43 mouse cellular contexts compared by ENCODE assay signal in genomic region chr17:56833381-56833780, GRCm38 (mm10). TPM values are rescaled to one million over a fixed set of nuclear protein-coding genes. Genes with fewer than 3 reads are reported as not detected.
"Had no signal": no experiment of that assay in that cellular context is flagged by ENCODE, and none has a peak within 500 bp of the region (broad histone marks: within the 10 kb centered on the region; RNA-seq: fewer than 3 reads in every experiment).

No protein-coding gene starts in this region.

- H3K27me3 ChIP-seq: intestine, embryonic 15.5 days had no signal

- ATAC-seq: hindbrain, embryonic 16.5 days; inflammation-experienced regulatory T-cells, adult 6 months; intestine, embryonic 15.5 days; liver, embryonic 12.5 days had no signal

- H3K4me2 ChIP-seq: heart, embryonic 12.5 days; hindbrain, embryonic 12.5 days; hindbrain, embryonic 14.5 days; intestine, embryonic 15.5 days; kidney, embryonic 15.5 days; limb, embryonic 13.5 days; limb, embryonic 15.5 days; liver, embryonic 12.5 days had no signal

- H3K27ac ChIP-seq: gastrocnemius, adult 2 months; hindbrain, embryonic 10.5 days; hindbrain, embryonic 12.5 days; hindbrain, embryonic 14.5 days; intestine, embryonic 15.5 days; kidney, embryonic 15.5 days; kidney, postnatal 0 days; limb, embryonic 13.5 days; limb, embryonic 15.5 days; liver, embryonic 12.5 days; liver, embryonic 14.5 days had no signal

- H3K4me3 ChIP-seq: gastrocnemius, adult 2 months; heart, embryonic 12.5 days; hindbrain, embryonic 10.5 days; hindbrain, embryonic 12.5 days; intestine, embryonic 15.5 days; kidney, embryonic 15.5 days; limb, embryonic 13.5 days; limb, embryonic 15.5 days; liver, embryonic 12.5 days had no signal

- H3K36me3 ChIP-seq: heart, embryonic 12.5 days; hindbrain, embryonic 10.5 days; hindbrain, embryonic 12.5 days; intestine, embryonic 15.5 days; kidney, embryonic 15.5 days; limb, embryonic 13.5 days; limb, embryonic 15.5 days; liver, embryonic 12.5 days had no signal

- DNase-seq: gastrocnemius, adult 2 months; gastrocnemius, postnatal 10 days; gastrocnemius, postnatal 25 days; heart, adult 18-20 months; heart, postnatal 14 days; heart, postnatal 4 days; kidney, adult 11 months; kidney, adult 2 months; kidney, adult 9 months; kidney, postnatal 14 days; kidney, postnatal 36 days; layer of hippocampus, adult 9-11 months; layer of hippocampus, postnatal 36 days; left cerebral cortex, postnatal 4 days had no signal

- H3K9ac ChIP-seq: heart, embryonic 12.5 days; hindbrain, embryonic 12.5 days; hindbrain, embryonic 14.5 days; intestine, embryonic 15.5 days; kidney, embryonic 15.5 days; limb, embryonic 13.5 days; limb, embryonic 15.5 days; liver, embryonic 12.5 days; liver, embryonic 14.5 days had no signal

- H3K9me3 ChIP-seq: heart, embryonic 12.5 days; hindbrain, embryonic 10.5 days; hindbrain, embryonic 12.5 days; intestine, embryonic 15.5 days; kidney, embryonic 15.5 days; limb, embryonic 13.5 days; limb, embryonic 15.5 days; liver, embryonic 12.5 days had no signal

RNA-seq across cellular contexts. Expression of gene Acsbg2, which starts 40.9 kb away (rescaled TPM):
- total RNA-seq: gastrocnemius, adult 2 months; gastrocnemius, postnatal 10 days; gastrocnemius, postnatal 25 days; gastrocnemius, postnatal 4 days; granulocyte monocyte progenitor cell, adult 5-6 weeks; heart, adult 18-20 months; heart, adult 8-10 months; heart, postnatal 14 days; heart, postnatal 4 days; layer of hippocampus, adult 18-20 months; layer of hippocampus, adult 8-10 months; layer of hippocampus, postnatal 14 days; layer of hippocampus, postnatal 36 days; left cerebral cortex, adult 18-20 months; left cerebral cortex, adult 8-10 months; left cerebral cortex, postnatal 10 days; left cerebral cortex, postnatal 25 days; left cerebral cortex, postnatal 4 days; liver, adult 2 months had no signal
- polyA plus RNA-seq: heart, embryonic 12.5 days; heart, embryonic 14.5 days; heart, embryonic 16.5 days; hindbrain, embryonic 10.5 days; hindbrain, embryonic 12.5 days; hindbrain, embryonic 14.5 days; hindbrain, embryonic 16.5 days; inflammation-experienced regulatory T-cells, adult 6 months; intestine, embryonic 15.5 days; kidney, embryonic 15.5 days; kidney, postnatal 0 days; large intestine, adult 2 months; limb, embryonic 11.5 days; limb, embryonic 13.5 days; limb, embryonic 15.5 days; liver, adult 2 months; liver, embryonic 12.5 days; liver, embryonic 14.5 days; liver, embryonic 16.5 days had no signal

RNA-seq across cellular contexts. Expression of gene 1700061G19Rik, which starts 41.9 kb away (rescaled TPM):
- total RNA-seq: gastrocnemius, adult 2 months; gastrocnemius, postnatal 25 days; gastrocnemius, postnatal 4 days; heart, adult 18-20 months; heart, adult 8-10 months; heart, postnatal 14 days; left cerebral cortex, postnatal 25 days; liver, adult 2 months had no signal
